Mouse (Mus musculus): ENCODE data around the gene Ccnf. TPM values are rescaled to one million over a fixed set of nuclear protein-coding genes. Genes with fewer than 3 reads are reported as not detected.

Ccnf gene
- total RNA-seq, 1 experiment from 2014 or later = 3.0 TPM

Other genes starting within 250 kb of the Ccnf start
- gene Prss27, start 213.3 kb downstream of the Ccnf start, total RNA-seq (2017) = 3.7 and 4.9 TPM in 2 replicates
- gene Kctd5, start 178.0 kb downstream of the Ccnf start, total RNA-seq (2017) = 16.0 and 18.2 TPM in 2 replicates
- gene Pdpk1, start 100.6 kb downstream of the Ccnf start, total RNA-seq (2017) = 57.5 and 63.3 TPM in 2 replicates
- 45.5 and 49.4 TPM in 2 replicates for gene Amdhd2, start 87.7 kb downstream of the Ccnf start, total RNA-seq (2017)
- 98.2 and 104 TPM in 2 replicates for gene Atp6v0c, start 81.8 kb downstream of the Ccnf start, total RNA-seq (2017)
- gene Tbc1d24, start 45.9 kb downstream of the Ccnf start, total RNA-seq (2017) = 0.35 and 0.37 TPM in 2 replicates
- not detected in 2 replicates for gene Ntn3, start 42.0 kb downstream of the Ccnf start, total RNA-seq (2017)
- 5.6 and 8.8 TPM in 2 replicates for gene Tedc2, start 30.6 kb downstream of the Ccnf start, total RNA-seq (2017)
- 0.23 TPM in 1 of 2 replicates, not detected in the other for gene Abca17, start 99.6 kb upstream of the Ccnf start, total RNA-seq (2017)
- gene Abca3, start 100.5 kb upstream of the Ccnf start, total RNA-seq (2017) = 29.5 and 31.3 TPM in 2 replicates
- gene Rnps1, start 163.1 kb upstream of the Ccnf start, total RNA-seq (2017) = 98.5 and 117 TPM in 2 replicates
- gene Eci1, start 175.2 kb upstream of the Ccnf start, total RNA-seq (2017) = 17.2 and 23.1 TPM in 2 replicates
- 5.6 and 9.1 TPM in 2 replicates for gene Dnase1l2, start 191.6 kb upstream of the Ccnf start, total RNA-seq (2017)
- 61.6 and 65.3 TPM in 2 replicates for gene E4f1, start 218.8 kb upstream of the Ccnf start, total RNA-seq (2017)
- 8.7 and 8.8 TPM in 2 replicates for gene Pgp, start 218.9 kb upstream of the Ccnf start, total RNA-seq (2017)
- gene Bricd5, start 222.4 kb upstream of the Ccnf start, total RNA-seq (2017) = not detected in 2 replicates
- gene Mlst8, start 227.6 kb upstream of the Ccnf start, total RNA-seq (2017) = 12.2 and 17.8 TPM in 2 replicates
- gene Caskin1, start 237.1 kb upstream of the Ccnf start, total RNA-seq (2017) = not detected in 2 replicates